Mouse (Mus musculus) cerebellum, adult (tissue): Measurements from ENCODE around the gene Atg9b.
"Not testable (repeated sequence)": the region's sequence is repeated elsewhere in the genome, so short reads cannot be mapped to it uniquely, and the experiment has no call there.

Source experiments
- ATAC-seq: cut with Nextera tagmentation; 2 replicates; pipeline ENCODE4 v1.9.2; 2017; ENCODE audit warnings: mild to moderate bottlenecking, moderate library complexity, mixed read lengths; ENCODE audit not compliant: insufficient number of reproducible peaks, low FRiP score, low TSS enrichment

The Atg9b gene

DNA sequence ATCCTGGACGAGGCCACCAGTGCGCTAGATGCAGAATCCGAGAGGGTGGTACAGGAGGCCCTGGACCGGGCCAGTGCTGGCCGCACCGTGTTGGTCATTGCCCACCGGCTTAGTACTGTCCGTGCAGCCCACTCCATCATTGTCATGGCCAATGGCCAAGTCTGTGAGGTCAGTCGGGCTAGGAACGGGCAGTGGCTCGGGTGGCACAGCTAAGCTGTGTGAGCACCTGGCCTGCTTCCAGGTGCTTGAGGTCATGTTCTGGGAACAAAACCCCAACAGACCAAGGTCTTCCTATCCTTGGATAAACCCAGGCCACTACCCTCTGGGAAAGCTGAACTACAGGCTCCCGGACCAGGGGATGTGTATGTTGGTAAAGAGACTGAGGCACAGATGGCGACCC, 16.7 kb upstream of the Atg9b start:
- ATAC-seq = no peak

DNA sequence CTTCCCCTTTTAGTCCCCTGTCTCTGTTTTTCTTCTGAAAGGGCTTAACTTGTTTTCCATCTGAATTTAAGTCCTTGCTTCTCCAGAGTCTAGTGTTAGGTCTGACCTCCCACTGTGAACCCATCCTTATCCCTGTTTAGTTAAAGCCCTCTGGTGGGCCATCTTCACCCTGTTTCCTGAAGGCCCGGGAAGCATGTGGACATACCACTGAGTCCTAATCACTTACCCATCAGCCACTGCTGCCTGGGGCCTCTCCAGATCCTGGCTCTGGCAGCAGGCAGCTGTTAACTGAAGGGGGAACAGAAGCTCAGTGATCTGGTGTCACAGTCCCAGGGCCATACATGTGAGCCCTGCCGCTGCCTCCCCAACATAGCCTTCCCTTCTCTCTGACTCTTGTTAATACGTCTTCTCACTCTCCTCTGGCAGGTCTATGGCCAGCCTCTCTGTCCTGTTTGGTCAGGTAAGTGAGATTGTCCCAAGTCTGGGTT, 13.5 kb upstream of the Atg9b start:
- no peak for ATAC-seq

DNA sequence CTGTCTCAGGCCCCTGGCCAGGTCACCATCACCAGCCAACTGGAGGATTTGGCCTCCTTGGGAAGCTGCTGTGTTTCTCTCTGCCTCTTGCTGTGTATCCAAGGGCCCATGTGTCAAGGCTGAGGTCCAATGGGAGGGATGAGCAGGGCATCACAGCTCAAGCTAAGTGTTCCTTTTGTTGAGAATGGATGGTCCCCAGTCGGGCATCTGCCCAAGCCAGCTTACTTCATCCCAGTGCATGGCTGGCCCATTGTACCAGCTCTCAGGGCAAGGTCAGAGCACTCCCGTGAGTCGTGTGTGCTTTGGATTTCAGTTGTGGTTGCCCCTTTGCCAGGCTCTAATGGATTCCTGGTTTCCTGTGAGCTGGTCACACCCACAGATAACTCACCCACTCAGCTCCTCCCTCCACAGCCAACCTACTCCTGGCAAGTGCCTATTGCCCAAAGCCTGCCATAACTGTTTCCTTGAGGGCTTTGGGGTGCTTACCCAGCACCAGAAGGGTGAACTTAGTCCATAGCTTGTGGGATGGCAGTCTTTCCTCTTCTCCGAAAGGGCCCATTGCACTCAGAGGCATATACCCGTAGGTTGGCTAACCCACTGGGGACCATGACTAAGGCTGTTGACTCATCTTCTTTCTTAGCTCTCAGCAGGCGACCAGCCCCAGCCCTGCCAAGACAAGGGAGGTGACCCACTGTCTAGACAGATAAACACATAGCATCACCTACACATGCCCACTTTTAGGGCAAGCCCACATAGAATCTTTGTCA, 12.8 kb upstream of the Atg9b start:
- no peak for ATAC-seq

DNA sequence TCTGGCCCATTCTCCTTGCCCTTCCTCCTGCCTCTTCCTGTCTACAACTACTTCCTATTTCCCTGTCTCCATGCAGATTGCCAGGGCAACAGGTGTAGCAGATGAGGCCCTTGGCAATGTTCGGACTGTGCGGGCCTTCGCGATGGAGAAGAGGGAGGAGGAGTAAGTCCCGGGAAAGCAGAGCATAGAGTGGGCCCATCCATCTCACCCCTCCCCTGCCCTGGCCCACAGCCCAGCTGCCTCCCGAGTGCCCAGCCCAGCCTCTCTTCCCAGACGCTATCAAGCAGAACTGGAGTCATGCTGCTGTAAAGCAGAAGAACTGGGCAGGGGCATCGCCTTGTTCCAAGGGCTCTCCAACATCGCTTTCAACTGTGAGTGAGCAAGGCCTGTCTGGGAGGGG, 10.0 kb upstream of the Atg9b start:
- ATAC-seq = no peak

DNA sequence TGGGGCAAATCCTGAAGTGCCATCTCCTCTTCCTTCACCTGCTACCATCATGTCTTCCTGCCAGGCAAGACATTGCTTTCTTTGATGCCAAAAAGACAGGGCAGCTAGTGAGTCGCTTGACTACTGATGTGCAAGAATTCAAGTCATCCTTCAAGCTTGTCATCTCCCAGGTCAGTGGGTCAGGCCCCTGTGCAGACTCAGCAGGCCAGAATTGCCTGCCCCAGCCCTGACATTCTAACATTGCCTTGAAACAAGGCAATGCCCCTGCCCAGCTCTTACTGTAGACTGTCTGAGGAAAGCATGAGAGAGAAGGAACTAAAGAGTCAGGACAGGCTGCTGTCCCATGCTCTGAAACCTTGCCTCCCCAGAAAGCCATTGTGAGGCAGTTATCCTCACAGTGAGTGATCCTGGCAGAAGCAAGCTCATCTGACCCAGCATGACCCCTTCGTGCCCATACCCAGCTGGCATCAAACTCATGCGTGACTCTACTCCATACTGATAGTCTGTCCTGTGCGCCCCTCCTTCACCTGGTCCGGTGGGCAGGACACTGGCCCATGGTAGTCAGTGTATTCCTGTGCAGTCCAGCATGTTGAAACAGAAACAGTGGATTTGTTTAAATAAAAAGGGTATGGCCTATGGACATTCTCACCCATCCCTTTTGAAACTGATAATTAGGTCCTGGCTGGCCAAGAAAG, 9.1 kb upstream of the Atg9b start:
- no peak for ATAC-seq

DNA sequence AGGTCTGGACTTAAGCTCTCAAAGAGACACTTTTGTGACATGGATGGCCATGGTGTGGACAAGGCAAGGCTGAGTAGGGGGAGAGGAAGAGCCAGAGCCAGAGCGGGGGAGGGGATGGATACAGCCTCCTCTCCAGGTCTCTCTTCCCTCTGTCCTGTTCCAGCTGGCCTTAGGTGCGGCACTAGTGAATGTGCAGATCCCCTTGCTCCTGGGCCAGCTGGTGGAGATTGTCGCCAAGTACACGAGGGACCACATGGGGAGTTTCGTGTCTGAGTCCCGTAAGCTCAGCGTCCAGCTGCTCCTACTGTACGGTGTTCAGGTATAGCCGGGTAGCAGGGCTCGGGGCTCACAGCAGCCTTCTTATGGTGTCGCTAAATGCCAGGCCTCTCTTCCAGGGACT, 8.4 kb upstream of the Atg9b start:
- ATAC-seq = no peak

DNA sequence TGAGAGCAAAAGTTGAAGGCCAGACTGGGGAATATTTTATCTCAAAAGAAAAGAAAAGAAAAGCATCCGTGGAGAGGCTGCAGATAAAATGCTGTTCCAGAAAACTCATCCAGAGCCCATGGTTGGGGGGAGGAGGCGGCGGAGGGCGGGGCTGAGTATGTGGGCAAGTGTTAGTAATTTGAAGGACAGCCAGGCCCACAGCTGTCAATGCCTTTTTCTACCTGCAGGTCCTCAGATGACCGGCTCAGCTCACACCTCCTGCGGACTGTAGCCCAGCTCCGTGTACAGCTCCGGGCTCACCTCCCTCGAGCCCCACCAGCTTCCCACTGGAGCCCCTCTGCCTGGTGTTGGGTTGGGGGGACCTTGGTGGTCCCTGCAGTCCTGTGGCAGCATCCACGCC, 7.7 kb upstream of the Atg9b start:
- ATAC-seq = no peak

DNA sequence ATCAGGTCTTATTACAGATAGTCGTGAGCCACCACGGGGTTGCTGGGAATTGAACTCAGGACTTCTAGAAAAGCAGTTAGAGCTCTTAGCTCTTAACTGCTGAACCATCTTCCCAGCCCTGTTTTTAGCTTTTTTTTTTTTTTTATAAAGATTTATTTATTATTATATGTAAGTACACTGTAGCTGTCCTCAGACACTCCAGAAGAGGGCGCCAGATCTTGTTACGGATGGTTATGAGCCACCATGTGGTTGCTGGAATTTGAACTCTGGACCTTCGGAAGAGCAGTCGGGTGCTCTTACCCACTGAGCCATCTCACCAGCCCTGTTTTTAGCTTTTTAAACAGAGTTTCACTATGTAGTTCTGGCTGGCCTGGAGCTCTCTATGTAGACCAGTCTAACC, 4.3 kb upstream of the Atg9b start:
- not testable (repeated sequence) for ATAC-seq

DNA sequence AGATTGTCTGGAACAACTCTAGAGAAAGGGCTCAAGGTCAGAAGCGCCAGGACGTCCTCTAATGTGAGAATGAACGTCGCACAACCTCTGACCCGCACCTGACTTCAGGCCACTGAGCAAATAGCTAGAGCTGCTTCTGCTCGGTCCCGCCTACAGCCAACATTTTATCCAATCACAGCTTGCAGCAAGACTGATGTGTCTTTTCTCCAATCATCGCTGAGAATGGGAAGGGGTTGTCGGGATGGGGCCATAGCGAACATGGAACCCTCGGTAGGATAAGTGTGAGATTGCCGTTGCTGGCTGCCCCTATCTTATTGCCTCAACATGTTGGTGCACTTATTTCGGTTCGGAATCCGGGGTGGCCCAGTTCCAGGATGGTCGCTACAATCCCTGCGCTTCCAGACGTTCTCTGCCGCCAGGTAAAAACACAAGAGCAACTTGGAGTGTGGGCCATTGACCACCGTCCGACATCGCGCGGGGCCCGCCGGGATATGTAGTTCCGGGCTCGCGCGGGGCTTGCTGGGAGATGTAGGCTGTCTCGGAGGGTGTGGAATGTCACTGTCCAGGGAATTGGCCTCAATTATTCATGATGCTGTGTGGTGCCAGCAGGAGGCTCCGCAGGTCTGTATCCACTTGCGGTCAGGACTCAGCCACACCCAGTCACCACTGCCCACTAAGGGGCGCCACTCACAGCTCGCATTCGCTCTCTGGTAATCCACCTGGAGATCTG, 2.4 kb upstream of the Atg9b start:
- peak; percentile 93 for ATAC-seq

DNA sequence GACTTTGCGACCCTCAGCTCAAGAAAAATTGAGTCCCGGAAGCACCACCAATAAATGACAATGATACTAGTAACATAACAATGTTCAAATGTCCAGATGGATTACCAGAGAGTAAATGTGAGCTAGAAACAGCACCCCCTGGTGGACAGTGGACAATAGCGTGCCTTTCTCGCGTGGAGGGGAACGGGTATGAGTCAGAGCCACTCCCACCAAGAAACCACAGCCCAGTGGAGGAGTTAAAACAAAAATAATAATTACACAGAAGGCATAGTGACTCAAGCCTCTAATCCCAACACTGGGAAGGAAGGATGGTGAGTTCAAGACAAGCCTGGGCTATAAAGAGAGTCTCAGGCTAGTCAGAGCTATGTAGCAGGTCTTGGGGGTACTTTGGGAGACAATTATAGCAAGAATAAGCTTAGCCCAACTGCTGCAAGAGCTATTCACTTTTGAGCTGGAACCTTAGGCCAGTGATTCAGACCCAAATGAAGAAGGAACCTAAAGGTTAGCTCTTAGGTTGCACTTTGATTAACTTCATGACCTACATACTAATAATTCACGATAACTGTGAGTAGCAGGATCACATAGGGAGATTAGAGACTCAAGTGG, 1.6 kb upstream of the Atg9b start, which contains the start of gene Abcb8:
Gene Abcb8, plus strand, starts transcription at position 272 of the 606 bp plus-strand sequence.
- ATAC-seq = no peak

DNA sequence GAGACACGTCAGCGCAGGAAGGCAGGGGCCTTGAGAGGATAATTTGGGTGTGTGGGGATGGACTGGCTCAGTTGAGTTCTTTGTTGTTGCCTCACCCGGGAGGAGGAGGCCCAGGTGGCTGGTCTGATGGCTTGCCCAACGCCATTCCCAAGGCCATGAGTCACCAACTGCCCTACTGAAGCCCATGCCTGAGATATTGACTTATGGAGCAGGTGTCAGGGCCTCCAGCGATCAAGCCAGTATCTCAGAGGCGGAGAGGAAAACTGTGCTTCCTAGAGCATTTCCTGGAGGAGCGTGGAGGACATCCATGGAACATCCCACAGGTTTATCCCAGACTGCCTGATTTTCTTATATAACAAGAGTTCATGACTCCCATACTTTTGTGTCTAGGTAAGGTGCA, 781 bp upstream of the Atg9b start:
- no peak for ATAC-seq

DNA sequence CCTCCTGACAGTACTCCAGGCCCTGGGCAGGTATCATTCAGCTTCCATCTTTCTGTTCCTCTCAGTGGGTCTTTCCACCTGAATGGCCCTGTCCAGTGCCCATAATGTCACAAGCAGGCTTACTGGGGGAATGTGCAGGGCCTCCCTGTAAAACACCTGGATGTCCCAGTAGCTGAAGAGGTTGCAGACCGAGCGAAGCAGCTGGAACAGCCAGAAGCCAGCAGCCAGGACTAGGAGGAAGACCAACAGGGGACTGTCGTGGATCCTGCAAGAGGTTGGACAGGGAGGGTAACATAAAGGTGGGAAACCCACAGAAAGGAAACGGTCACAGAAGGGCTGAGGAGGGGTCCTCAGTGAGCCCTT, 2.3 kb downstream of the Atg9b start:
- no peak for ATAC-seq

DNA sequence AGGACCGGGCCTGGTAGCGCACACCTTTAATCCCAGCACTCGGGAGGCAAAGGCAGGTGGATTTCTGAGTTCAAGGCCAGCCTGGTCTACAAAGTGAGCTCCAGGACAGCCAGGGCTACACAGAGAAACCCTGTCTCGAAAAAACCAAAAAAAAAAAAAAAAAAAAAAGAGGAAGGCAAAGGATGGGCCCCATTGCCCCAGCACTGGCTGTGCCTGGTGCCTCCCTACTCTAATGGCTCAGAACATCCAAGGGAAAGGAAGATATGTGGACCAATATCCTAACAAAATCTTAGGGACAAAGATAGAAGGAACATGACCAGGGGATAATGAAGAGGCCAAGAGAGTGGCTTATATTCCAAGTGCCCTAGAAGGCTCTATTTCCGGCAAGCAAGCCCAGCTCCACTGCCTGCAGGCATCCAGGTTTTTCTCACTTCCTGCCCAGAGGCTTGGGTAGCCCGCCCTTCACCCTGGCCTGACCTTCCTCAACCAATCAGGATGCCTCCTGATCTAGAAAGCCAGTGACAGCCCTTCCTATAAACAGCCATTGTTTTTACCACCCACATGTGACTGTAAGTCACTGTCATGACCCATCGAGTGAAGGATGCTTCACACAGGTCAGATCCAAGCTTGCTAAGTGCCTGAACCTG, 2.8 kb downstream of the Atg9b start:
- ATAC-seq = no peak

DNA sequence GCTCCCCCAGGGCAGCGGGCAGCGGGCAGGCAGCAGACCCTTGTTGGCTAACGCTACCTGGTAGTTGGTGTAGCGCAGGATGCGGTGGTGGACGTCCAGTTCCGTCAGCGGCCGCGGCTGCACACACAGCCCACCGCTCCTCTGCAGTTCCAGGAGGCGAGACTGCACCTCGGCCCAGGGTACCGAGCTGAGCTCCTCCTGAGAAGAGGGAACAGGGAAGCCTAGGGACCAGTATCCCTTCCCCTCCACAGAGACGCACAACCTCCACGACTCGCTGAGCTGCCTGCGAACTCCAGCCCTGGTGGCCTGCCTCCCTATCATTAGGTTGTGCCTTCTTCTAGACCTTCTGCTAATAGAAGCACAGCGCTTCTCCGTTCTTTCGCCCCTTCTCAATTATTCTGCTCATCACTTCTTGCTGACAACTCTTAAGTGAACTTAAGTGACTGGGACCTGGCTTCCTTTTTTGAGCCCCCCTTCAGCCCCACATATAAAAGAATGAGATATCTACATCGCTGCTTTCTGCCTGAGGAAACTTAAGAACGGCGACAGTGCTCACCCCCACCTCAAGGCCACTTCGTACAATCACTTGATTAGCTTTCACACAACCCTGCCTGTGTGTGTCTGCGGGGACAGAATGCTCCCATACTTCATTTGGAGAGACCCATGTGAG, 3.6 kb downstream of the Atg9b start:
- no peak for ATAC-seq

DNA sequence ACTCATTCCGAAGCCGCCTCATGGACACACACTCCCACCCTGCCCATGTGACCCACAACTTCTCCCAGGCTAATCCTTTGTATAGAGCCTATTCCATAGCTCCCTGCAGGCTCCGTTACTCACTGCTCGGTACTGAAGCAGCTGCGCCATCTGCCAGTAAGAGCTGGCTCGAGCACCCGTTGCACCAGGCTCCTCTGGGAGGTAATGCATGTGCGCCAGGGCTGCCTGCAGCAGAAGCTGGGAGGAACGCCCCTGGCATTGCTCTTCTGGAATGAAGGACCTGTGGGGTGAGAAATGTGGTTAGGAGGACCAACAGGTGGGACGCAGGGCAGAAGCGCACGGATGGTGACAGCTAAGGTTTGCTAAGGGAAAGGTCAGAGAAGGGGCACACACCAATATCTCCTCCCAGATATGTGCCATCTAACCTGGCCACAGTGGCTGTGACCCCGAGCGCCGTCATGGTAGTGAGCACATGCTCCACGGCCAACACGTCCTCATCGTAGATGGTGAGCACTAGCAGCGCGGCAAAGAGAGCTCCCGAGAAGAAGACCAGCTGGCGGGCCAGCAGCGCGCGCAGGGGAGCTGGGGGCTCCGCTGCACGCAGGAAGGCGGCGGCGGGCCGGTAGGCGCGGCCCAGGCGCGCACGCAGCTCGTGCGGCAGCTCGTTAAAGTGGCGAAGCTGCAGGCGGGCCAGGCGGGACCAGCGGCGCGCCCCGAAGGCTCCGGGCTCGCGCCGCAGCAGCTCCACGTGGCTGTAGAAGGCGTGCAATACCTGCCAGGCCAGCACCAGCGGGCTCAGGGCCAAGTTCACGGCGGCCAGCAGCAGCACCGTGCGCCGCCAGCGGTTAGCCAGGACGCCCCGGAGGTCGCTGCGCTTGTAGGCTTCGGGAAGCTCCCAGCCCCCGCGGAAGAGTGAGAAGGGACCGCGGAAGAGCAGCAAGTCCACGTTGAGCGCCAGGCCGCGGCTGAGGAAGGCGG, 4.4 kb downstream of the Atg9b start:
- no peak for ATAC-seq

DNA sequence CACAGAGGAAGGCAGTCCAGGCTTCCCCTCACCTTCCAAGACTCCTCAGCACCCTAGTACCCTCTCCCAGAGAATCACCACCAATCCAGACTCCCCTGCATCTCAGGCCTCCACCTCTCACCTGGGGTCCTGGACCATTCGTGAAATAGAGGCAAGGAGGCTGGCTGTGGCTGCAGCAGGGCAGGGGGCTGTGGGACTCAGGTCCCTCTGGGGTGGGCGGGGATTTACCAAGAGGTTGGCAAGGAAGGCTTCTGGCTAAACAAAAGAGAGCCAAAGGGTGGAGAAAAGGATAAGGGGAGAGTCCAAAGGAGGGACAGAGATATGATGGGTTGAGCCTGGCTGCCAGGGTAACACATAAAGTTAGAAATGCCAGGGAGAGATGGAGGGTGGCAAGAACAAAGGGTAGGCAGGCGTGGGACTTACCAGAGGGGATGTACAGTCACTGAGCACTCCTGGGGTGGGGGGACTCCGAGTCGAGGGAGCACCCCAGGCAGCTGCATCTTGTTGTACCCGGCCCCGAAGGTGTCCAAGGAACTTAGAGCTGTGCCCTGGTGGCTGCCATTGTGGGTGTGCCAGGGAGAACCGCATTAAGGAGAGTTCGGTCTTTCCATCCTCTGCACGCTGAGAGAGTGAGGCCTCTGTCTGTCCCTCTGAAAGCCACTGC, 5.9 kb downstream of the Atg9b start:
- no peak for ATAC-seq

DNA sequence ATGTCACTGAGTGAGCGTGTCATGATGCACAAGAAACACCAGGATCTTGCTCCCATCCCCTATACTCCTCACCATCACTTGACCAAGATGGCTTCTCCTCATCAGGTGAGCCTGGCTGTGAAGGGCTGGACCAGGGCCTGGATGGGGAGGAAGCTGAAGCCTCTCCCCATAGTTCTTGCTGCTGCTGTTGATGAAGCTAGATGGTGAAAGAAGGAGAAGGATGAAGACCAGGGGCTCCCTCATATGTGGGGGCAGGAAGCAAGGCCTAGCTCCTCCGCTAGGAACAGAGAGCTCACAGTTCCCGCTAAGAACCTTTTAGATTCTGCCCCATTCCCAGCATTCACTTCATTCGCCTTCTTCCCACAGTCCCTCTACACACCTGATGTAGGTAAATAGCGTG, 6.6 kb downstream of the Atg9b start:
- no peak for ATAC-seq

DNA sequence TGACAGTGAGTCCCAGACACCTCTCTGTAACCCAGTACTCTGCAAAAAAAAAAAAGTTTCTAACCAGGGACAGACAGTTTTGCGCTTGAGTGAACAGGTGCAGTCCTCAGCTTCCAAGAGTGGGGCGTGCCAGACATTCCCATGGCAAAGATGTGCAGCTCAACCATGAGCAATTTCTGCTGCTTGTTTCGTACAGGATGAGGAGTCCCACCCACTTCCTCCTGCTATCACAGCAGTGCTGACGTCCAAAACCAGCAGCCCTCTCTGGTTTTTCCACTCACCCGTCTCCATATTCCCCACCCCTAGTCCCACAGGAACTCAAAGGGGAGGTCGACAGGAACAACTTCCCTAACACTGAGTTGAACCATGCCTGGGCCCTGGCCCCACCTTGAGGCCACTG, 7.5 kb downstream of the Atg9b start:
- ATAC-seq = no peak
